In genomic region chr11:104967862-104968261, GRCm38 (mm10) we compare ENCODE assay signal across 21 mouse cellular contexts.
A peak's percentile ranks its signal among the peaks of the same experiment; 100 is the strongest.
DNase-seq lines count a peak whose midpoint lies in the region; ATAC-seq and TF ChIP-seq lines count a peak whose summit lies in the region.
"Had no signal": no experiment of that assay in that cellular context is flagged by ENCODE, and none has a peak within 500 bp of the region (broad histone marks: within the 10 kb centered on the region; RNA-seq: fewer than 3 reads in every experiment).

No protein-coding gene starts in this region.

- H3K27me3 ChIP-seq in heart, postnatal 0 days (ENCODE audit: control insufficient read depth, insufficient read depth, low read length), result no peaks in the 10 kb centered on the region
- no peaks in the 10 kb centered on the region for H3K27me3 ChIP-seq in heart, embryonic 12.5 days (replicated peaks)
- no peaks in the 10 kb centered on the region for H3K27me3 ChIP-seq in liver, embryonic 12.5 days (replicated peaks)
- H3K27me3 ChIP-seq: embryonic facial prominence, embryonic 12.5 days; forebrain, embryonic 13.5 days; forebrain, embryonic 15.5 days had no signal

- no peak for TF ChIP-seq EP300 in heart, postnatal 0 days (IDR thresholded peaks at IDR 0.05; ENCODE audit: low read depth)

- ATAC-seq in heart, postnatal 0 days (ENCODE audit: insufficient read depth, low read depth), result no peak
- ATAC-seq in heart, embryonic 12.5 days (ENCODE audit: insufficient number of reproducible peaks, low FRiP score), result no peak
- peak; percentile 67; the same call in 1 of the 2 replicates for ATAC-seq in megakaryocyte-erythroid progenitor cell, adult 5-6 weeks (replicated peaks; ENCODE audit: low FRiP score, low TSS enrichment, poor library complexity, severe bottlenecking)
- no peak for ATAC-seq in liver, embryonic 12.5 days
- ATAC-seq: activated CD4-positive, CD25-positive, alpha-beta regulatory T cell, adult 4 months; forebrain, embryonic 13.5 days; forebrain, embryonic 15.5 days; forebrain, postnatal 0 days; Patski had no signal

- H3K4me1 ChIP-seq in heart, postnatal 0 days (ENCODE audit: control insufficient read depth, insufficient read depth), result no peaks in the 10 kb centered on the region
- H3K4me1 ChIP-seq in heart, embryonic 12.5 days (replicated peaks), result no peaks in the 10 kb centered on the region
- H3K4me1 ChIP-seq in liver, embryonic 12.5 days, result no peaks in the 10 kb centered on the region
- H3K4me1 ChIP-seq: embryonic facial prominence, embryonic 12.5 days; forebrain, embryonic 15.5 days had no signal

- H3K9me3 ChIP-seq in heart, postnatal 0 days (replicated peaks; ENCODE audit: control insufficient read depth, low read length), result no peaks in the 10 kb centered on the region
- H3K9me3 ChIP-seq in heart, embryonic 12.5 days (replicated peaks), result no peaks in the 10 kb centered on the region
- H3K9me3 ChIP-seq in liver, embryonic 12.5 days (replicated peaks), result no peaks in the 10 kb centered on the region
- H3K9me3 ChIP-seq: embryonic facial prominence, embryonic 10.5 days; embryonic facial prominence, embryonic 12.5 days; forebrain, embryonic 13.5 days; forebrain, embryonic 15.5 days had no signal

- no peaks in the 10 kb centered on the region for H3K36me3 ChIP-seq in heart, postnatal 0 days (replicated peaks; ENCODE audit: control insufficient read depth, insufficient read depth, low read length)
- no peaks in the 10 kb centered on the region for H3K36me3 ChIP-seq in heart, embryonic 12.5 days
- H3K36me3 ChIP-seq in liver, embryonic 12.5 days, result no peaks in the 10 kb centered on the region
- H3K36me3 ChIP-seq: embryonic facial prominence, embryonic 10.5 days; embryonic facial prominence, embryonic 12.5 days; forebrain, embryonic 15.5 days had no signal

- TF ChIP-seq CTCF in heart, postnatal 0 days (IDR thresholded peaks at IDR 0.05; ENCODE audit: low read depth), result no peak

- no peak overlapping the region for H3K27ac ChIP-seq in heart, postnatal 0 days (ENCODE audit: low read depth)
- H3K27ac ChIP-seq in heart, embryonic 12.5 days (ENCODE audit: poor library complexity, severe bottlenecking), result no peak overlapping the region
- no peak overlapping the region for H3K27ac ChIP-seq in liver, embryonic 12.5 days
- H3K27ac ChIP-seq: embryonic facial prominence, embryonic 10.5 days; embryonic facial prominence, embryonic 12.5 days; forebrain, embryonic 13.5 days; forebrain, embryonic 15.5 days had no signal

- no peak overlapping the region for H3K9ac ChIP-seq in heart, postnatal 0 days (replicated peaks; ENCODE audit: low read depth, low read length)
- H3K9ac ChIP-seq in heart, embryonic 12.5 days, result no peak overlapping the region
- H3K9ac ChIP-seq in liver, embryonic 12.5 days, result no peak overlapping the region
- H3K9ac ChIP-seq: forebrain, embryonic 13.5 days; forebrain, embryonic 15.5 days; forebrain, postnatal 0 days had no signal

- 93% methylated on average over 1 of the region's 1 CpGs for WGBS in heart, postnatal 0 days
- 88% methylated on average over 1 of the region's 1 CpGs for WGBS in heart, embryonic 12.5 days
- WGBS in liver, embryonic 12.5 days (ENCODE audit: insufficient replicate concordance), result 70% methylated on average over 1 of the region's 1 CpGs

- DNase-seq in heart, postnatal 0 days (ENCODE audit: low spot score), result peak; percentile 15
- DNase-seq in c-Kit-positive CD71-positive TER-119-positive erythroid progenitor cells, embryonic 14.5 days (ENCODE audit: low spot score), result peak; percentile 14
- no peak for DNase-seq in right cerebral cortex, postnatal 25 days
- DNase-seq: adrenal gland, adult 2 months; adrenal gland, postnatal 10 days; adrenal gland, postnatal 25 days; cerebellum, adult 11-12 months; cerebellum, adult 2 months; cerebellum, adult 9-10 months; cerebellum, postnatal 10 days; cerebellum, postnatal 25 days; forebrain, postnatal 0 days had no signal

- no peak overlapping the region for H3K4me3 ChIP-seq in heart, postnatal 0 days (ENCODE audit: low read depth, low read length)
- no peak overlapping the region for H3K4me3 ChIP-seq in heart, embryonic 12.5 days
- no peak overlapping the region for H3K4me3 ChIP-seq in liver, embryonic 12.5 days
- H3K4me3 ChIP-seq: embryonic facial prominence, embryonic 10.5 days; embryonic facial prominence, embryonic 12.5 days; forebrain, embryonic 13.5 days; forebrain, embryonic 15.5 days had no signal

- no peak overlapping the region for H3K4me2 ChIP-seq in heart, postnatal 0 days (ENCODE audit: low read depth, low read length)
- no peak overlapping the region for H3K4me2 ChIP-seq in heart, embryonic 12.5 days
- H3K4me2 ChIP-seq in liver, embryonic 12.5 days, result no peak overlapping the region
- H3K4me2 ChIP-seq: embryonic facial prominence, embryonic 12.5 days; forebrain, embryonic 13.5 days; forebrain, embryonic 15.5 days had no signal
